Mouse (Mus musculus) spleen, postnatal 14 days (tissue): ENCODE results near the gene Runx3.

Experiments used
- DNase-seq, 2 experiments: peaks; one replicate each; pipeline ENCODE4 v3.0.0; 2021 to 2022; ENCODE audit warnings: low spot score in 2 of 2

The Runx3 gene

DNA sequence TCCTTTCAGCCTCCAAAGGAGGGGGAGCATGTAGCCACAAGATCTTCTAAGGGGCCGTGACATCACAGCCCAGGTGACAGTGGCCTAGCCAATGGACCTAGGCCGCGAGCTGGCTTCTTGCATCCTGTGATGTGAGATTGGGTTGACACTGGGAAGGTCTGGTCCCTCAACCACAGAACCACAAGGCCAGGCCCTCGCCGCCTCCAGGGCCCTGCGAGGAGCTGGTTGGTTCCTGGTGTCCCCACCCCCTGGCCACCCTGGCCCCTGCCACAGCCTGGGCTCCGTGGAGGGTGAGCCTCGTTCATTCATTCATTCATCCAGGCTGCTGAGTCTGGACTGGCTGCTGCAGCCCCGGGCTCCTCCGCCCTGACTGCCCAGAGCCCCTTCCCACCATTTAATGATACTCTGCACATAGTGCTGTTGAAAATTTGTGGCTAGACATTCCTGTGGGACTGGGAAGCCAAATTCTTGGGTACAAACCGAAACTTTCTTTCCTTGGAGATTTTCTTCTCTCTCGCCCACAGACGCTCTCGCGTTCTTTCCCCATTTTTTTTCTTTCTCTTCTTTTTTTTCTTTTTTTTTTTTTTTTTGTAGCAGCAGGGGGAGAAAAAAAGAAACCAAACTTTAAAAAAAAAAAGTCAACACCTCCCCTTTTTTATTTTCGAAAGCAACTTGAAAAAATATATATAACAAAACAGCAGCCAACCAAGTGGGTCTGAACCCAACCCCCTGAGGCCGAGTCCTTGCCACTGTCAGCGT lies at the start of gene Runx3:
Gene Runx3 (plus strand): TSS at position 311 of the 759 bp plus-strand sequence.
- peak; percentile 13 to 21 for DNase-seq

DNA sequence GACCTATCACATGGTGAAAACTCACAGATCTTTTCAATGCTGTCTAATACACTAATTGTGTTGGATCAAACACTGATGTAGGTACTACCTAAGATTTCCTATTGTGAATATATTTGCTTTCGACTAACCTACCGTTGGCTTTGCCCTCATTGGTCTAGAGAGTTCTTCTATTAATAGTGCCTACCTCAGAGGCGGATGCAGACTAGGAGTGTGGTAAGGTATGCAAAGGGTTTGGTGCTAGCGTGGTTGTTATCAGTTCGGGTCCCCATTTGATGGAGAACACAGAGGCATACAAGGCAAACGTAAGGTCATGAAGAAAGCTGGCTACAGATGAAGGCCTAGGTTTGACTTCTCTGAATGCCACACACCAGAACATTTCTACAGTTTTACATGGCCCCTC lies 47.8 kb upstream of the Runx3 start:
- no peak for DNase-seq

DNA sequence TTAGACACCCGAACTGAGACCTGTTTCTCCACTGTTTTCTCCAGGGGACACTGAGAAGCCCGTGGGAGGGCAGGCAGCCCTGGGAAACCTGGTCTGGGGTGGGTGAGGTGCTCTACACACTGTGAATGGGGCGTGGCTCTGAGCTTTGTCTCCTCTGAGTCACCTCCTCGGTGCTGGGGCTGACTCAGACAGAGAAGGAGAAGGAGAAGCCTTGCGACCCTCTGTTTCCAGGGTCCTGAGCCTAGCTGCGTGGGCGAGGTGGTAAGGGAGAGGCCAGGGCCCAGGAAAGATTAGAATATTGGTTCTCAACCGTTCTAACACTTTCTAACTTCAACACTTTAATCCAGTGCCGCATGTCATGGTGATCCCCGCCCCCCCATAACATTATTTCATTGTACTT lies 46.9 kb upstream of the Runx3 start:
- DNase-seq: no peak

DNA sequence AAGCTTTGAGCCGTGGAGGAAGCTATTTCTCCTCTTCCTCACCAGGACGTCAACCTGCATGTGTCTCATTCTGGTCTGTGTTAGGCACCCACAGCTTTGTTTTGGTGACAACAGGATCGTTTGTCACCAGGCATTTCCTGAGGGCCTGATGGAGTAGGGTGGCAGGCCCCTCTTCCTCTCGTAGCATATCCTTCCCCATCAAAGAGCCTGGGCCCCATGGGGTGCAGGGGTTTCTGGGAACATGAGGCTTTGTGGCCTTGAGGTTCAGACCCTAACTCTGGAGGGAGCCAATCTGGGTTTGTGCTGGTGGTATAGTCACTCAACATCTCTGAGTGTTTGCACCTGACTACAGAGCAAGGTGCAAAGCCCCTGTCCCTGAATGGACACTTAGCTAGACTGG lies 45.8 kb upstream of the Runx3 start:
- no peak for DNase-seq

DNA sequence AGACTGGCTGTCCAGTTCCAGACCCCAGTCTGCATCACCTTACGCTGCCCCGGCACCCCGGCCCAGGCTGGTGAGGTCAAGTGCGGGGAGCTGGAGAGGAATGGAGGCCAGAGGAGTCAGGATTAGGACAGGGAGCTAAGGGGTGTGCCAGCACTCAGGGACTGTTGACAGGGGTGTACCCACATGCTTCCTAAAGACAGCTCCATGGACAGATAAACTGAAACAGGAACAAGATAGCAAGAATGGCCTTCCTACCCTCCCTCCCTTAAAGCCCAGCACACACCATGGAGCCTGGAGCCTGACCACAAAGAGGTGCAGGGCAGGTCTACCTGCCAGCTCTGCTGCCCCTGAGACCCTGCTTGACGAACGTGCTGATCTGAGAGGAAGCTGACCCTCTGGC lies 45.1 kb upstream of the Runx3 start:
- no peak for DNase-seq

DNA sequence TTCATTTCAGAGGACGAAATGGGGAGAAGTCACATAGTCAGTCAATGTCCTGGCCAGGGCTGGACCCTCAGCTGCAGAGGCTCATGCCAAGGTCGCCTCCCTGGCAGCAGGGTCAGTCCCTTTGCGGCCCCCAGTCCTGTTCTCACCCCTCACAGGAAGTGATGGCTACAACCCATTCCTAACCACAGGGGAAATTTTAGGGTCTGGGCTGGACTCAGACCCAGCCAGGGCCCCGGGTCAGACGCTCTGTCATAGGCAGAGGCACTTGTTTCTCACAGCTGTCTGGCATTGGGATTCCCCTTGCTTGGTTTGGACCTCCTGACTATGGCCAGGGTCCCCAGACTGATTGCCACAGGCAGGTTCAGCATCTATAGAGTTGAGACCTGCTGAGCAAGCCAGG lies 43.8 kb upstream of the Runx3 start:
- DNase-seq: no peak

DNA sequence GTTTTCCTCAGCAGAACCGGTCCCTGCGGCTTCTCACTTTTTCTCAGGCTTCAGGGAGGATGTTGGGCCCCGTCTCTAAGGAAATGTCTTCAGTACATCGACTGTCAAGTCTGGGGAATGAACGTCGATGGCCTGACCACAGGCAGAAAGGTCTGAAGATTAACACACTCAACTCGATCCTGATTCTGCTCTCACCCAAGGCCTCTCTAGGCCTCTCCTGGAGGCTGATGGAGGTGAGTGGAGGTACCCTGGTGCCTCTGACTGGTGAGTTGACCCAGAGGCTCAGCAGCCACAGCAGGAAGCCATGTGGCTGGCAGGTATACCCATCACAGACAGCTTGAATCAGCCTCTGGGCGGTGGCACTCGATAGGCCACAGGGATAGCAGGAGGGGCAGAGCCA lies 43.3 kb upstream of the Runx3 start:
- no peak for DNase-seq

DNA sequence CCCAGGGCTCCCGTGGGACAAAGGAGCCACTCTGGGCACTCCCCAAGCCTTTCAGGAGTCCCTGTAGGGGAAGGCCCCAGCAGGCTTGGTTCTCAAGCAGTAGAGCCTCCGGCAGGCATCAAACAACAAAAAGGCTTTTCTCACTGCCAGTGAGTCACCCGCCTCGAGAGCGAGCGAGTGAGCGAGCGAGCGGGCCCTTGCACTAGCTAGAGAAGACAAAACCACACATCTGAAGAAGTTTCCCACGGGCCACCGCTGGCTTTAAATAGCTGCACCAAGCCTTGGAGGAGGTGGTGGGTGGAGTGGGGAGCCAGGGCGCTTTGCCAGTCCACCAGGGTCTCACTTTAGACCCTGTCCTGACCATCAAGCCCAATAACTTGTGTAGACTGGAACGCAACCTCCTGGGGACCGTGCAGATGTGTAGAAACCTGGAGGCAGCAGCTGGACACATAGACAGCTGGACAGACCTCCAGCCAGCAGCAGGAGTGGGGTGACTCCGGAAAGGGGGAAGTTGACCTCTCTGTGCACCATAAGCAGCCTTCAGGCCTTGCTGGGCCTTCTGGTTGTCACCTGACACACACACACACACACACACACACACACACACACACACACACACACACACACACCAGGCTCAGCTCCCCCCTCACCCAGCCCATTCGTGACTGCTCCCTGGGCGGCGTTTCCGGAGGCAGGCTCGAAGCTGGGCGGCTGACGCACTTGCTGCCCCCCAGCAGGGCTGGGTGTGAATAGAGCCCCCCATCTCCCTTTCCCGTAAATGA lies 40.4 kb upstream of the Runx3 start:
- no peak for DNase-seq

DNA sequence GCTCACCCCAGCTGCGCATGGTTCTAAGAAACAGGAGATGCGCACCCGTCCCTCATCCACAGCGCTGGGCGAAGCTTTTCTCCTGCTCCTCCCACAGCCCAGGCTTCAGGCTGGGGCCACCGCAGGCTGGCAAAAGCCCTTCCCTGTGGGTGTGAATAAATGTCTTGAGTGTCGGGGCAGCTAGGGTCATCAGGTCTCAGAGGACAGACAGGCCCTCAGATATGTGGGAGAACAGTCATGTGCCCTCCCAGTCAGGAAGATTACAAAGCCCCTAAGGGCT lies 39.9 kb upstream of the Runx3 start:
- no peak for DNase-seq

DNA sequence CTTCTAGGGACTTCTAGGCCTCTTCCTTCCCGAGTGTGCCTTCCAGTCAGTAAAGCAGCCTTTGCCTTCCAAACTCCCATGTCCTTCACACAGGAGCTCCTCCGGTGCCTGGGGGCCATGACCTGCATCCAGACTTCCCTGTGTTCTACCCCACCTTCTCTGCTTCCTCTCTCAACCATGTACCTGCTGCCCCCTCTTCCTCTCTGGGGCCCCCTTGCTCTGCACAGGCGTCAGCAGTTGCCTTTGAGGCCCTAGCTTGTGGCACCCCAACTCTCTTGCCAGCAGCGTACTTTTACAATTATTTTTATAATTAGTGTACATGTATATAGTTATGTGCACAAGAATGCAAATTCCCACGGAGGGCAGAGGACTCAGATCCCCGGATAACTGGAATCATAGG lies 37.4 kb upstream of the Runx3 start:
- DNase-seq: no peak

DNA sequence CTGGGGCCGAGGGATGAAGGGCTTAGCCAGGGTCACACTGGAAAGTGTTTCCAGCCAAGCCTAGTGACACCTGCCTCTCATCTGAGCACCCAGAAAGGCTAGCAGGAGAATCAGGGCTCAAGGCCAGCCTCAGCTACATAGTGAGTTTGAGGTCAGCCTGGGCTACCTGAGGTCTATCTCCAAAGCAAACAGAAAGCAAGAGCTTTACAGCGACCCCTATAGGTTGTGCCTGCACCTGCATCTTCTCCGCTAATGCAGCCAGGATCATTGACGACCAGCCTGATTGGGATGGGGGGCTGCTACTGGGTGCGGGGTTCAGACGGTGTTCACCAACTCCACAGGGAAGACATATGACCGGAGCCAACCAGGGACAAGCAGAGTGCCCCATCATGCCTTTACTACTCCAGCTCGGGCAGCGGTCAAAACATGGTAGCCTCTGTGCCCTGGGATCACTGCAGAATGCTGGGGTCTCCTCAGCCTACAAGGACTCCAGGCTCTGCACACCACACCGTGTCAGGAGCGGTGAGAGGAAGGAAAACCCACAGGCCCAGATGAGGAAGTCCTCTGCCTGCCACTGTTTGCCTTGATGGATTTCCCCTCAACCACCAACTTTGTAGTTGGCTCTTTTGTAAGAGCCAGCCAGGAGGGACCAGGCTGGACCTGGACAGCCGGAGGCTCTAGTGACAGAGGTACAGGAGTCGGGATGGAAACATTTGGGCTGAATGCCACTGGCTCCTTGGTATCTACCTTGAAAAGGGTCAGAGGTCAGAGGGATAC lies 35.2 kb upstream of the Runx3 start:
- DNase-seq: no peak

DNA sequence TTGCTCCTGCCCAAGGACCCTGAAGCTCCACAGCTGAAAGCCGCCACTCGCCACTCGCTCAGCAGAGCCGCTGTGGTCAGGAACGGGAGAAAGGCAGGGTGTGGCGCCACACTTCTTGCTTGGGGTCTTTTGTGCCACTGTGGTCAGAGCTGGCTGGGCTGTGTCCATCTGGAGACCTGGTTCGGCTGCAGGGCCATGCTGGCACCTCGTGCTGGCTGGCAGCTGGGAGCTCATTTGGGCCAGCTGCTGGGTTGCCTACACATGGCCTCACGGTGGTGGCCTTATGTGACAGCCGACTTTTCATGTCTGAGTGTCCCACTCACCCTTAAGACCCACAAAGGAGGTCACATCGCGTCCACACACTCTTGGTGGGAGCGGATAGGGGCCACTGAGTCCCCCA lies 29.8 kb upstream of the Runx3 start:
- no peak for DNase-seq

DNA sequence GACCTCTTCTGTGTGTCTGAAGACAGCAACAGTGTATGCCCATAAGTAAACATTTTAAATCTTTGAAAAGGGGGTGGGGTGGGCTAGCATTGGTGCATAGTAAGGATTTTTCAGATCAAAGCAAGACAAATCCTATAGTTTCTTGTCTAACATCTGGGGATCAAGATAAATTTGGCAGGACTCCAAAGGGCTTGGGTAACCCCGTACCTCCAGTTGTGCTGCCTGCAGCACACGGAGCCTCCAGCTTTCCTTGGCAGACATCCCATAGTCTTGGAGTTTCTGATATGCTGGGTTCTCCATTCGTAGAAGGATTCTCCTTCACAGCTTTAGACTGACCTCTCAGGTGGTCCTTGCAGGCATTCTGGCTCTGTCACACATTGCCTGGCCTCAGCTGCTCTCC lies 27.6 kb upstream of the Runx3 start:
- no peak for DNase-seq

DNA sequence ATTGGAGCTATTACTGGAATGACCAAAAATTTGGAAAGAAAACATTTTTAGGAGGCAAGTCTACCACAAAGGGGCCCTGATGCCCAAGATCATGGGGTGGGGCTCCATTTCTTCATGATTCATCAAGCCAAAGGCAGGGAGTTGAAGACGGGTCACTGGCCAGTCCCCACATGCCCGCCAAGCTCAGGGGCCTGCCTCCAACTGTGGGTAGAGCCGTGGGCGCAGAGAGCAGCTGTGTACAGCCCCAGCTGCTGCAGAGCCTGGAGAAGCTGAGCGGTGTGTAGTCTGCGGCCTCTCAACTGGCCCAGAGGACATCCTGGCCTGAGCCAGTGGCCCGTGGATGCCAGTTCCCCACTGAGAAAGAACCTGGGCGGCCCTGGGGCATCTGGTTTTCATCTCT lies 24.8 kb upstream of the Runx3 start:
- no peak for DNase-seq

DNA sequence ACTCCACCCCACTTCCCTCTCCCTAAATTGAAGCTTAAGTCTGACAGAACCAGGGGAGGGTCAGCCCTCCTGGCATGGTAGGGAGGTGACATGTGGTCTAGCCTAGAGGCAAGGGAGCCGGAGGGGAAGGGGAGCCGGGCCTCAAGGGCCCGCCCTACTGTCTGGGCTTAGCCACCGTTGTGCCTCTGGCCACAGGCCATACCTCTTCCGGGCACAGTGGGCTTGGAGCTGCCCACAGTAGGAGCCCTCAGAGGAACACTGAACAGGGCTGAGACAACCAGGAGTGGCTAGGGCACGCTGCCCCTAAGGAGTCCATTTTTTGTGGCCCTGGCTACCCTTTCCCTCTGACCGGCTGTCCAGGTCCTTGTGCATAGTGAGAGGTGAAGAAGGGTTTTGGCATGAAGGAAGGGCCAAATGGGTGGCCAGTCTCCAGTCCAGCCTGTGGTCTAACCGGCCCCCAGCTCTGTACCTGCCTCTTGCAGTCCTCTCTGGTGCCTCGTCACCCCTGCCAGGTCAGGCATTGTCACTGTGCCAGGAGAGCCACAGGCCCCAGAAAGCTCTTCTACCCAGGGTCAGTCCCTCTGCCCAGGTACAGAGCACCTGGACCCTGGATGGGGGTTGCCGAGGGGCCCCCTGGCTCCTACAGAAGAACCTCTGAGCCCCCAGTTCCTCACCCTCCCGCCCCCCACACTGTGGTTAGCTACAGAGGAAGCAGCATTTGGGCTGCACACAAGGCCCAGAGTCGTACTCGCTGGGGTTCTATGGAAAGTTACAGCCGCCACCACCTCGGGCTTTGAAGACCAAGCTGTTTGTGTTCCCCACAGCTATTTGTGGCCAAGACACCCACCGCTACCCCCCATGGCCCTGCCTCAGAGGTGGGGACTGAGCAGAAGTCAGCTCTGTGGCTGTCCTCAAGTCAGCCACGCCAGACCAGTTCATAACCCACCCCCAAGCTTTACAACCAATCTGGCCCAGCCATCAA lies 22.3 kb upstream of the Runx3 start:
- DNase-seq: no peak

DNA sequence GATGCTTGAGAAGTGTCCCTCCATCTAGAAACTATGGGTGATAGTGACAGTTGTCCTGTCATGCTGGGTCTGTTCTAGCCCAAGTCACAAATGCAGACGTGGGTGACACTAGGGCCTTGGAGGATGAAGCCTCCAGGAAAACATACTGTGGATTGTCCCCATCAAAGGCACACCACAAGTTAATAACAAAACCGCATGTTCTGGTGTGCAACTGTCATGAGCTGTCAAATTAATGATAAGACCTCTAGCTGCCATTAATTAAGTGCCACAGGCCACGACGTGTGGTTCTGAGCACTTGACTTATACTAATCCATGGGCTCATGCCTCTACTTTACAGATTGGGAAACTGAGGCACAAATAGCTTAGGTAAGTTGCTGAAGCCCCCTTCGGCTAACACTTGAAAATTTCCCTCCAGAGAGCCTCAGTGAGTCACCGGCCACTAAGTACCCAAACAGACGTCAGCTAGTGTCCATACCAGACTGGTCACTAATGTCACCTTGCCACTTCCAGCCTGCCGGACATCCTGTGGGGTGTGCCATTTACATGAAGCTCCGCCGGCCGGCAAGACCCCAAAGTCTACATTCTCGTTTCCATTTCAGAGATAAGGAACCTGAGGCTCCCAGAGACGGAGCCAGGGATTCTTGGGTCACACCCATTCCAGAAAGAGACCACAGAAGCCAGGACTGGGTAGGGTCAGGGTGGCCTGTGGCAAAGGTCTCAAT lies 18.3 kb upstream of the Runx3 start:
- no peak for DNase-seq

DNA sequence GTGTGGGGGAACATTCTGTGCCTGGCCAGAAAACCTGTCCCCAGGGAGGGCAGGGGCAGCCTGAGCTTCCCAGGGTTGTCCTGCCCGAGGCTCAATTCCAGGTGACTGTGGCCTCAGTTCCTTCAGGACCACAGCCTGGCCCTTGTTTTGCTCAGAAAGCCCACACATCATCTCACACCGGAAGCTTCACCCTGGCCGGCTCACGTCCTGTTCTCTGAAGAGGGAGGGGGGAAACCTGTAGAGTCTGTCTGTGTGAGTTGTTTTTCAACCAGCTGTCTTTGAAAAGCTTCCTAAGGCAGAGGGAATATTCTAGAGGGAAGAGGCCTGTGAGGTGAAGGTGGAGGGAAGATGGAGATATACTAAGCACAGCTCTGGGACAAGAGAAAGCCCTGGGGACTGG lies 17.7 kb upstream of the Runx3 start:
- no peak for DNase-seq

DNA sequence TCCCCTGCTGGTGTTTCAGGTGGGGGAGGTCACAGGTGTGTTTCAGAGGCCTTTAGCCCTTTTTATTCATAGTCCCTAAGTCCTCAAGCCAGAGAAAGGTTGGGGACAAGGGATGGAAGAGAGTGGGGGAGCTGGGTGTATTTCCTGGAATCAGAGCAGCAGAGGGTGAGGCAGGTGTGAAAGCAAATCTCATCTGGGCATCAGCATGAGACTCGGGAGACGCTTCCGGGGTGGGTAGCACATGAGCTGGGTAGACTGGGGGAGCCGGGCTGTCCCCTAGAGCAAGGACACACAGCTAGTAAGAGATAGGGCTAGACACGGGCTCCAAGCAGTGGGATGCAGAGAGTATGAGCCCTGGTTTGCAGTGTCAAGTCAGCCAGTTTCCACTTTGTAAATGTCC lies 16.7 kb upstream of the Runx3 start:
- no peak for DNase-seq

DNA sequence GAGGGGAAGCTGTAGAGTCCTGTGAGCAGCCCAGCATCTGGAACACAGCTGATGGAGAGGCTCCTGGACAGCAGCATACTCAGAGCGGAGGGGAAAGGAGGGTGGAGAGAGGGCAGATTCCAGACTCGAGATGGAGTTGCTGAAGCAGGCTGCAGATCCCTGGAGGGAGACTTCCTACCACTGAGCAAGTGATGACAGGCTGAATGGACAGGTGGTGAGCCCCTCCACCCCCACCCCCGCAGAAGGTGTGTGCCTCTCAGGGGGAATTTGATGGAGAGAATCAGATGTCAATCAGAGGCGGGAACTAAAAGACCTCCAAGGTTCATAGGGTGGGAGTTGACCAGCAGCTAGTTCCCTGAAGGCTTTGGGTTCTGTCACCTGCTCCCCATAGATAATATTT lies 13.5 kb upstream of the Runx3 start:
- DNase-seq: no peak

DNA sequence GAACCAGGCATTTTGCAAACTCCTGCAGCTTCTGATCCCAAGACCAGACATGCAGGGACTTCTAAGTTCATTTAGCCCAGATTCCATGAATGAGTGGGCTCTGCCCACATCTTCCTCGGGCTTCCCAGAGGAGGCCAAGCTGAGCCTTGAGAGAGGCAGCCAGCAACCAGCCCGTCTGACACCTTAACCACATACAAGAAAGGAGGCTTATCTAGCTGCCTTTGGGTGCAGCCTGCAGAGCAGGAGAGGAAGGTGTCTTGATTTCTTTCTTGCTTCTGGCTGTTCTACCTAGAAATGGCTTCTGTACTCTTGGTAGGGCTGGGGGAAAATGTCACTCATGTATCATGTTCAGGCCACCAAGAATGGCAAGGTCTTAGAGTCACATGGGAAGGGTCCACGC lies 11.8 kb upstream of the Runx3 start:
- no peak for DNase-seq

DNA sequence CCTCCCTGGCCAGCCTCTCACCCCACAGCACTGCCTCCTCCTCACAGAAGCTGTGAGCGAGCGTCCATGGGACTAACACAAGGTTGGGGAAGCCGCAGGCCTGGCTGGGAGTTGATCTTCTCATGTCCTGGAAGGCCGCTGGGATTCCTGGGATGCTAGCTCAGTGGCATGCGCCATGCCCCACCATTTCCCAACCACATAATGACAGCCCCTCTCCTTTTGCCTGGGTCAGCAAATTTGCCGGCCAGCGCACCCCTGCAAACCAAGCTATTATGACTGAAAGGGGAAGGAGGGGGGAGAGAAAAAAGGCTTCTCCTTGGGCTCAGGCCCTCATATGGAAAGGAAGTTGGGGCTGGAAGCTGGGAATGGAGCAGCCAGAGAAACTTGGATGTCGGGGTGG lies 6.8 kb upstream of the Runx3 start:
- DNase-seq: no peak
